Mouse (Mus musculus) ES-Bruce4 (cell line): ENCODE measurements at regions not wholly inside any gene's neighbourhood (a gene's known extent, or its start where the extent isn't known, plus 50 kb on each side); places are given as distances from the start of the nearest gene placed in this dataset.

ENCODE experiments used
- H3K27ac ChIP-seq: 2 replicates; pipeline ENCODE4 v1.5.1; 2012; ENCODE audit warnings: low read length, inconsistent platforms; ENCODE audit not compliant: insufficient read depth
- H3K27me3 ChIP-seq: 2 replicates; pipeline ENCODE4 v1.6.1; 2012; ENCODE audit warnings: mild to moderate bottlenecking, low read length, inconsistent platforms; ENCODE audit not compliant: control insufficient read depth, poor library complexity, insufficient read depth, severe bottlenecking
- H3K36me3 ChIP-seq: 2 replicates; pipeline ENCODE4 v1.6.1; 2012; ENCODE audit warnings: inconsistent platforms, mild to moderate bottlenecking, low read length, moderate library complexity; ENCODE audit not compliant: control insufficient read depth, poor library complexity, insufficient read depth, severe bottlenecking
- H3K4me1 ChIP-seq: one replicate; pipeline ENCODE4 v1.8.1; 2011; ENCODE audit warnings: low read length; ENCODE audit not compliant: control insufficient read depth, insufficient read depth
- H3K4me3 ChIP-seq: 2 replicates; pipeline ENCODE4 v1.5.1; 2011; ENCODE audit warnings: low read depth, mild to moderate bottlenecking, low read length
- H3K9ac ChIP-seq: 2 replicates; pipeline ENCODE4 v1.6.1; 2012; ENCODE audit warnings: low read depth, mild to moderate bottlenecking, inconsistent platforms; ENCODE audit not compliant: poor library complexity, severe bottlenecking
- H3K9me3 ChIP-seq: replicated peaks from 2 replicates; pipeline ENCODE4 v1.6.1; 2012; ENCODE audit warnings: mild to moderate bottlenecking, low read length, inconsistent platforms; ENCODE audit not compliant: control insufficient read depth, poor library complexity, insufficient read depth, severe bottlenecking
- CTCF ChIP-seq: IDR thresholded peaks from one replicate; pipeline ENCODE4 v1.8.1; 2011; ENCODE audit warnings: low read depth, low read length
- EP300 ChIP-seq: IDR thresholded peaks from 2 replicates; pipeline ENCODE4 v1.6.1; 2011; ENCODE audit warnings: low read depth, low read length; ENCODE audit not compliant: insufficient read depth
- POLR2A ChIP-seq: IDR thresholded peaks from one replicate; pipeline ENCODE4 v1.8.1; 2011; ENCODE audit warnings: low read length; ENCODE audit not compliant: insufficient read depth

DNA sequence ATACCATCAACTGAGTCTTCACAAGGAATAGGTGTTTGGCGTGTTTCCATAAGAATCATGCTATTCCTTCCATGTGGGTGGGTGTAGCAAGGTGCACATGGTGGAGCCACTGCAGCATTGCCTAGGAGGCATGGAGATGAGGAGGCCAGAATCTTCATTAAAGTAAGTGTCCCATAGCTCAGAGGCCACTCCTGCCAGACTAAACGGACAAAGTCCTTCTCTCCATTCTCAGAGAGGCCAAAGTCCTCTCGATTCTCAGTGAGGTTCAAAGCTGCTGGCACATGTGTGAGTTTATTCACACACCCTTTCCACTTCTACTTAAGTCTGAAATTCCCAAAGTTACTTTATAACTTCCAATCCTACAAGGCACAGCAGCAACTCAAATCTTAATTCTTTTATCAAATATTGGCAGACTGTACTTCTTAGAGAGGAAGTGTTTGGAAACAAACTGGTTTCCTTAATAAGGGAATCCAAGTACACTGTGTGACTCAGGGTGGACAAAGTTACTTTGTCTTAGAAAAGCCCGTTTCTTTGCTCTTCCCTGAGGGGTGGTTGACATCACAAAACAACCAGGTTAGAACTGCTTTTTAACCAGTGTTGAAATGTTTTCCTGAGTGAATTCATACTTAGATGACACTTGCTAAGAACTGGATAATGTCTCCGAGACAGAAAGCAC lies 69.2 kb upstream of the Thbs1 start:
- Histone ChIP-seq H3K9ac (no peak overlapping the region), H3K9me3 (no peaks in the 10 kb centered on the region), H3K36me3 (no peaks in the 10 kb centered on the region), H3K27me3 (no peaks in the 10 kb centered on the region), H3K4me1 (no peaks in the 10 kb centered on the region), H3K4me3 (no peak overlapping the region), H3K27ac (no peak overlapping the region)
- TF ChIP-seq CTCF (no peak), POLR2A (no peak), EP300 (no peak)

GRCm38 (mm10) chr2:118044666-118045065 lies 67.0 kb upstream of the Thbs1 start:
- Histone ChIP-seq H3K27ac (no peak overlapping the region), H3K4me3 (no peak overlapping the region), H3K9me3 (no peaks in the 10 kb centered on the region), H3K4me1 (no peaks in the 10 kb centered on the region), H3K36me3 (no peaks in the 10 kb centered on the region), H3K27me3 (no peaks in the 10 kb centered on the region), H3K9ac (no peak overlapping the region)
- TF ChIP-seq CTCF (no peak), POLR2A (no peak), EP300 (no peak)

- no peaks in the 10 kb centered on the region for H3K27me3 ChIP-seq
- no peak overlapping the region for H3K27ac ChIP-seq
- H3K4me3 ChIP-seq, result no peak overlapping the region
- H3K4me1 ChIP-seq, result no peaks in the 10 kb centered on the region
- no peaks in the 10 kb centered on the region for H3K36me3 ChIP-seq
- TF ChIP-seq CTCF, result no peak
- TF ChIP-seq POLR2A, result no peak
- TF ChIP-seq EP300, result no peak
- no peaks in the 10 kb centered on the region for H3K9me3 ChIP-seq
- no peak overlapping the region for H3K9ac ChIP-seq
Measured at GRCm38 (mm10) chr2:118050326-118050725, 61.4 kb upstream of the Thbs1 start.

DNA sequence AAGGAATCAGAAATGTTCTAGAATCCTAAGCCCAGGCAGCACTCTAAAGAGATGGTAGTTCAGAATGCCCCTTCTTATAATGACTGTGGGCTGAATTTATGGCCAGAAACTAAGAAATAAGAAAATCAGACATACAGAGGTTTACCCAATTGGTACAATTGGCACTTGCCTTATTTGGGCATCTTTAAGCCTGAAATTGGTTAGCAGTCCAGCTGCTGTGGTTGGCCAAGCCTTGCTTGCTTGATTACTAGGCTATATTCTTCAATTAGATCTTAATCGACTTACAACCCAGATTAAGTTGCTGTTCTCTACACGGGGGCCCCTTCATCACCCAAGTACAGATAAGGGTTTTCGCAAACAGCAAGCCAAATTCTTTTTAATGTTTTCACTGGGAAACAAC lies 60.1 kb upstream of the Thbs1 start:
- TF ChIP-seq POLR2A (no peak), CTCF (no peak), EP300 (no peak)
- no peaks in the 10 kb centered on the region for H3K27me3 ChIP-seq
- no peaks in the 10 kb centered on the region for H3K9me3 ChIP-seq
- no peak overlapping the region for H3K9ac ChIP-seq
- no peaks in the 10 kb centered on the region for H3K4me1 ChIP-seq
- H3K4me3 ChIP-seq, result no peak overlapping the region
- no peaks in the 10 kb centered on the region for H3K36me3 ChIP-seq
- H3K27ac ChIP-seq, result no peak overlapping the region

DNA sequence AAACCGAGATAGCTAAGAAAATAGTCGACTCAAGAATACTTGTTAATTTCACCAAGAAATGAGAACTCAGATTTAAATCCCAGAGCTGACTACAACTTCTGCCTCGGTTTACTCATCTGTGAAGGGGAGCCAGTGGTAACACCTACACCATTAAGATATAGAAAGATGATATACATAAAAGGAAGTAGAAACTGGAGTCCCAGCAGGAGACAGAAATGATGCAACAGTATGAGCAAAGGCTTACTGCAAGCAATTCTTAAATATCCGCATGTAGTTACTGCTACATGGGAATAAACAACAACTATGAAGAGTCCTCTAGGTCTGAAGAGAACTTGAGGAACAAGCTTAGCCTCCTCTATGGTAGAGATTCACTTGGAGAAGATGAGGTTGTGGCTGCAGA lies 58.2 kb upstream of the Thbs1 start:
- Histone ChIP-seq H3K36me3 (no peaks in the 10 kb centered on the region), H3K27me3 (no peaks in the 10 kb centered on the region), H3K4me1 (no peaks in the 10 kb centered on the region), H3K4me3 (no peak overlapping the region), H3K27ac (no peak overlapping the region), H3K9me3 (no peaks in the 10 kb centered on the region), H3K9ac (no peak overlapping the region)
- TF ChIP-seq CTCF (no peak), POLR2A (no peak), EP300 (no peak)

- no peak for TF ChIP-seq CTCF
- no peak for TF ChIP-seq POLR2A
- TF ChIP-seq EP300, result no peak
- Histone ChIP-seq H3K9ac (no peak overlapping the region), H3K9me3 (no peaks in the 10 kb centered on the region), H3K4me1 (no peaks in the 10 kb centered on the region), H3K27ac (no peak overlapping the region), H3K27me3 (no peaks in the 10 kb centered on the region), H3K36me3 (no peaks in the 10 kb centered on the region), H3K4me3 (no peak overlapping the region)
Measured at GRCm38 (mm10) chr2:118058654-118059395, 52.9 kb upstream of the Thbs1 start.
